In genomic region chr4:24896829-24897228, GRCm38 (mm10) we compare ENCODE assay signal across 8 mouse cellular contexts. TPM values are rescaled to one million over a fixed set of nuclear protein-coding genes. Genes with fewer than 3 reads are reported as not detected.
DNase-seq lines count a peak whose midpoint lies in the region; ATAC-seq and TF ChIP-seq lines count a peak whose summit lies in the region.

No protein-coding gene starts in this region.

- H3K27me3 ChIP-seq in forebrain, embryonic 15.5 days: no peaks in the 10 kb centered on the region
- no peaks in the 10 kb centered on the region for H3K27me3 ChIP-seq in limb, embryonic 11.5 days (ENCODE audit: control insufficient read depth, insufficient read depth, low read length)

- no peak overlapping the region for H3K9ac ChIP-seq in forebrain, embryonic 15.5 days (replicated peaks)
- no peak overlapping the region for H3K9ac ChIP-seq in limb, embryonic 11.5 days (ENCODE audit: low read length)

- no peaks in the 10 kb centered on the region for H3K9me3 ChIP-seq in forebrain, embryonic 15.5 days
- no peaks in the 10 kb centered on the region for H3K9me3 ChIP-seq in limb, embryonic 11.5 days (ENCODE audit: control insufficient read depth, low read length)

- H3K4me3 ChIP-seq in forebrain, embryonic 15.5 days: no peak overlapping the region
- H3K4me3 ChIP-seq in limb, embryonic 11.5 days (ENCODE audit: low read depth, low read length): no peak overlapping the region

- 0% methylated on average over 1 of the region's 1 CpGs for WGBS in forebrain, embryonic 15.5 days
- WGBS in limb, embryonic 11.5 days: 3% methylated on average over 1 of the region's 1 CpGs

- peaks cover 14% of the 10 kb centered on the region for H3K4me1 ChIP-seq in forebrain, embryonic 15.5 days
- 0 out of 2 replicates have a peak, but pooled peaks cover 4% of the 10 kb centered on the region for H3K4me1 ChIP-seq in limb, embryonic 11.5 days (ENCODE audit: control insufficient read depth, insufficient read depth, low read length)

- peak overlapping the region; percentile 75 for H3K4me2 ChIP-seq in forebrain, embryonic 15.5 days (replicated peaks)
- no peak overlapping the region for H3K4me2 ChIP-seq in limb, embryonic 11.5 days (ENCODE audit: low read depth, severe bottlenecking)

- peaks cover 10% of the 10 kb centered on the region for H3K36me3 ChIP-seq in forebrain, embryonic 15.5 days
- no peaks in the 10 kb centered on the region; the same call in 1 of the 2 replicates for H3K36me3 ChIP-seq in limb, embryonic 11.5 days (ENCODE audit: control insufficient read depth, insufficient read depth, low read length)

- peak; percentile 62 for ATAC-seq in frontal cortex, adult (ENCODE audit: low TSS enrichment)
- 0 out of 2 replicates have a peak, but pooled peaks have one; percentile 24 for ATAC-seq in forebrain, embryonic 15.5 days (replicated peaks)
- ATAC-seq in limb, embryonic 11.5 days (ENCODE audit: insufficient number of reproducible peaks, low FRiP score, low TSS enrichment, low read depth): 0 out of 2 replicates have a peak, but pooled peaks have one; percentile 46

- TF ChIP-seq CTCF in brain, embryonic 14.5 days (IDR thresholded peaks at IDR 0.05; ENCODE audit: borderline replicate concordance, extremely low read depth, insufficient read depth, insufficient read length): peak; percentile 35; the same call in 1 of the 2 replicates

- no peak for TF ChIP-seq POLR2A in brain, embryonic 14.5 days (IDR thresholded peaks at IDR 0.05; ENCODE audit: borderline replicate concordance, extremely low read depth, insufficient read depth, insufficient read length, poor library complexity, severe bottlenecking)

- no peak overlapping the region for H3K27ac ChIP-seq in forebrain, embryonic 15.5 days (replicated peaks)
- H3K27ac ChIP-seq in limb, embryonic 11.5 days (replicated peaks; ENCODE audit: low read depth, low read length): no peak overlapping the region

- DNase-seq in frontal cortex, postnatal 10 days (ENCODE audit: low spot score in 2 of 2): no peak
- DNase-seq in 3T3-L1 (ENCODE audit: low read depth, low spot score): peak; percentile 85
- DNase-seq in brain, embryonic 14.5 days (ENCODE audit: low read depth): peak; percentile 89
- DNase-seq in limb, embryonic 11.5 days (ENCODE audit: low spot score): no peak
- peak; percentile 59 for DNase-seq in naive thymus-derived CD4-positive, alpha-beta T cell, adult 2 months (ENCODE audit: low read depth)
- no peak for DNase-seq in spleen, adult 12 weeks (ENCODE audit: low spot score)

RNA-seq across cellular contexts. Expression of gene Ndufaf4, which starts 1.1 kb away (rescaled TPM):
- 11.9 and 15.2 TPM in 2 replicates for polyA plus RNA-seq in brain, embryonic 14.5 days (2012; rRNA removed)
- 52.8 and 55.3 TPM in 2 replicates for polyA plus RNA-seq in forebrain, embryonic 15.5 days (2015; fragmentation: Nextera tagmentation; extraction: Ambion mirVana)
- polyA plus RNA-seq in limb, embryonic 11.5 days (2014; fragmentation: Nextera tagmentation; extraction: Ambion mirVana): 57.2 and 64.8 TPM in 2 replicates

RNA-seq across cellular contexts. Expression of gene Klhl32, which starts 45.9 kb away (rescaled TPM):
- 6.1 and 8.8 TPM in 2 replicates for polyA plus RNA-seq in brain, embryonic 14.5 days (2012; rRNA removed)
- 19.0 and 23.0 TPM in 2 replicates for polyA plus RNA-seq in forebrain, embryonic 15.5 days (2015; fragmentation: Nextera tagmentation; extraction: Ambion mirVana)
- 4.0 and 4.9 TPM in 2 replicates for polyA plus RNA-seq in limb, embryonic 11.5 days (2014; fragmentation: Nextera tagmentation; extraction: Ambion mirVana)

Comparison
In these comparisons a context has a peak if more than half of its experiments do, and no peak if none do; other contexts are left out.
1. DNase-seq: peak in 3T3-L1 (single experiment), brain, embryonic 14.5 days (single experiment) and naive thymus-derived CD4-positive, alpha-beta T cell, adult 2 months (single experiment); none in frontal cortex, postnatal 10 days (0 of 2), limb, embryonic 11.5 days (single experiment) and spleen, adult 12 weeks (single experiment).
2. Peak in every context shown above with its lines, with median percentiles within 50 percentile points of each other: ATAC-seq.